In genomic region chr10:61722215-61722614, GRCm38 (mm10) we compare ENCODE assay signal across 20 mouse cellular contexts.
"Had no signal": no experiment of that assay in that cellular context is flagged by ENCODE, and none has a peak within 500 bp of the region (broad histone marks: within the 10 kb centered on the region; RNA-seq: fewer than 3 reads in every experiment).

No protein-coding gene starts in this region.

- ATAC-seq: liver, postnatal 0 days; lung, postnatal 0 days; midbrain, embryonic 15.5 days had no signal

- H3K36me3 ChIP-seq: limb, embryonic 10.5 days; midbrain, embryonic 12.5 days; midbrain, embryonic 15.5 days; neural tube, embryonic 12.5 days; neural tube, embryonic 15.5 days had no signal

- H3K27ac ChIP-seq: kidney, postnatal 0 days; layer of hippocampus, adult 2 months; limb, embryonic 10.5 days; limb, embryonic 13.5 days; liver, embryonic 14.5 days; macrophage; midbrain, embryonic 12.5 days; midbrain, embryonic 15.5 days; neural tube, embryonic 12.5 days; neural tube, embryonic 15.5 days had no signal

- H3K9ac ChIP-seq: limb, embryonic 13.5 days; liver, embryonic 14.5 days; liver, postnatal 0 days; lung, embryonic 14.5 days; midbrain, embryonic 12.5 days; midbrain, embryonic 15.5 days; neural tube, embryonic 12.5 days; neural tube, embryonic 15.5 days had no signal

- DNase-seq: kidney, postnatal 25 days; layer of hippocampus, adult 9-11 months; liver; liver, postnatal 0 days; lung, embryonic 14.5 days; right cerebral cortex, adult 18-20 months; right cerebral cortex, postnatal 25 days; thymus, adult 2 months; thymus, postnatal 25 days had no signal

- H3K27me3 ChIP-seq: limb, embryonic 13.5 days; midbrain, embryonic 12.5 days; midbrain, embryonic 15.5 days; neural tube, embryonic 15.5 days had no signal

- H3K4me3 ChIP-seq: layer of hippocampus, adult 2 months; limb, embryonic 10.5 days; limb, embryonic 13.5 days; midbrain, embryonic 12.5 days; midbrain, embryonic 15.5 days; neural tube, embryonic 12.5 days; neural tube, embryonic 15.5 days had no signal

- H3K4me2 ChIP-seq: limb, embryonic 13.5 days; lung, embryonic 14.5 days; midbrain, embryonic 12.5 days; midbrain, embryonic 15.5 days; neural tube, embryonic 12.5 days; neural tube, embryonic 15.5 days had no signal

- H3K9me3 ChIP-seq: limb, embryonic 10.5 days; limb, embryonic 13.5 days; midbrain, embryonic 12.5 days; midbrain, embryonic 15.5 days; neural tube, embryonic 12.5 days; neural tube, embryonic 15.5 days had no signal

- H3K4me1 ChIP-seq: limb, embryonic 10.5 days; limb, embryonic 13.5 days; midbrain, embryonic 12.5 days; midbrain, embryonic 15.5 days; neural tube, embryonic 12.5 days; neural tube, embryonic 15.5 days had no signal
